Mouse (Mus musculus) testis, adult 10 weeks (tissue): ENCODE results near the gene Ccdc183. TPM values are rescaled to one million over a fixed set of nuclear protein-coding genes. Genes with fewer than 3 reads are reported as not detected.

Source experiments
- polyA plus RNA-seq: library from polyadenylated mRNA; stranded (reverse); fragments of 350-450 nt; fragmentation: Illumina TruSeq; extraction: RNeasy Lipid Tissue Mini Kit (QIAGEN cat#74804); gene quantifications from one replicate; pipeline ENCODE4 v1.2.3, GENCODE M21; 2014; ENCODE audit warnings: low read depth, low replicate concordance

The Ccdc183 gene
- 88.5 TPM for polyA plus RNA-seq

DNA sequence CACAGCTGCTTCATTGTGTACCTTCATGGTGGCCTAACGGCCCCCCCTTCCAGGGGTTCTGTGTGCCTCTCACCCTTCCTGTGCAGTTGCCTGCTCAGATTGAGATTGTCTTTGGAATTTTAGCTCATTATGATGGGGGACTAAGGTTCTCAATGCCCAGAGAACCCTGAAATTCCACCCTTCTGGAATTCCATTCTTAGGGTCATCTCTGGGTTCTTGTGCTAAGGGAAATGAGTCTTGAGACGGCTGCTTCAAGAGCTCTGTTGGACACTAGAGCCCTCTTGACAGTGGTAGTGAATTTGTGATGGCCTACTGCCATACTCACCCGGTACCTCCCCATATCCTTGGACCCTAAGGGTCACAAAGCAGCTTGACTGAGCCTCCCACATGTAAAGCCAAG, at the start of gene Ccdc183:
TSS of gene Ccdc183 (minus strand) at position 101 of the 400 bp plus-strand sequence.

DNA sequence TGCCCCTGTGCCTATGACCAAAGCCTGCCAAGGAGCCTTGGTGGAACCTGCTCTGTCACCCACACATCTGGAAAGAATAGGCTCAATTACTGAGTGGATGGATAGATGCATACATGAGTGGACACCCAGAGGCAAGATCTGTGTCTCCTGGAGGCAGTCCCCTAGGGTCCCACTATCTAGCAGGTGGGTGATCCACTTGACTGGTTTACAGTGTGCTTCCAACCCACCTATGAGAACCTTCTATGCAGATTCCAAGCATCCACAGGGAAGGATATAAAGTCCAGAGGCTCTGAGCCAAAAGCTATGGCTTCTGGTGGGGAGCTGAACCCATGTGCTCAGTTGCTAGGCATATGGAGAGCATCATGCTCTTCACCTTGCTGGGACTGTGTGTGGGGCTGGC, 40.2 kb upstream of the Ccdc183 start, which contains the start of gene Lcn5:
TSS of gene Lcn5 (plus strand) at position 301 of the 400 bp plus-strand sequence.

DNA sequence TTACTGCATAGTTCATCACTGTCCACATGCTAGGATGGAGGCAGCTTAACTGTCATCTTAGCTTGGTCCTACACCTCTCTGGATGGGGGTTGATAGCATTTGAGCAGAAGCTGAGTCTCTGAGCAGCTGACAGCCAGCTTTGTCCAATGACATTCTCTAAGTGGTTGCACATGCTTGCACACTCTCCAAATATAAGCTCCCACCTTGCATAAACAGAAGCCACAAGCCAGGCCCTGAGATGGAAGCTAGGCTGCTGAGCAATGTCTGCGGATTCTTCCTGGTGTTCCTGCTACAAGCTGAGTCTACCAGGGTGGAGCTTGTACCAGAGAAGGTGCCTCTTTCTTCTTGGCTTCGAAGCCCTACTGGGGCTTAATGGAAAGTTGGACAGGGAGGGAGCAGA, 35.4 kb upstream of the Ccdc183 start, which contains the start of gene Lcn8:
TSS of gene Lcn8 (plus strand) at position 219 of the 400 bp plus-strand sequence.

DNA sequence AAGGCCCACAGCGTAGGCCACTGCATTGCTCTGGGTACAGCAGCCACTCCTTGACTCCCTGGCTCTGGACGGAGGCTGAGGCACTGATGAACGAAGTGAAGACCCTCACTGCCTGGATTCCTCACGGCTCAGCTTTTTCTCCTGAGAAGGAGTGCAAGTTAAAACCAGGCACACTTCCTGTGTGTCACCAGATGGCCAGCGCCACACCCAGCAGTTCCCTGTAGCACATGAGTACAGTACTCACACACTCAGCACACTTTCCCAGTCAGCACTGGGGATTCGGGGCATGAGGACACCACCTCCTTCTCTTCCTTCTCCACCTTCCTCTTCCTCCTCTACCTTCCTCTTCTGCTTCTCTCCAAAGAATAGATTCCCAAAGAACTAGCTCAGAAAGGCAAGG, 10.3 kb upstream of the Ccdc183 start, which contains the start of gene Fcna:
TSS of gene Fcna (minus strand) at position 220 of the 400 bp plus-strand sequence.

DNA sequence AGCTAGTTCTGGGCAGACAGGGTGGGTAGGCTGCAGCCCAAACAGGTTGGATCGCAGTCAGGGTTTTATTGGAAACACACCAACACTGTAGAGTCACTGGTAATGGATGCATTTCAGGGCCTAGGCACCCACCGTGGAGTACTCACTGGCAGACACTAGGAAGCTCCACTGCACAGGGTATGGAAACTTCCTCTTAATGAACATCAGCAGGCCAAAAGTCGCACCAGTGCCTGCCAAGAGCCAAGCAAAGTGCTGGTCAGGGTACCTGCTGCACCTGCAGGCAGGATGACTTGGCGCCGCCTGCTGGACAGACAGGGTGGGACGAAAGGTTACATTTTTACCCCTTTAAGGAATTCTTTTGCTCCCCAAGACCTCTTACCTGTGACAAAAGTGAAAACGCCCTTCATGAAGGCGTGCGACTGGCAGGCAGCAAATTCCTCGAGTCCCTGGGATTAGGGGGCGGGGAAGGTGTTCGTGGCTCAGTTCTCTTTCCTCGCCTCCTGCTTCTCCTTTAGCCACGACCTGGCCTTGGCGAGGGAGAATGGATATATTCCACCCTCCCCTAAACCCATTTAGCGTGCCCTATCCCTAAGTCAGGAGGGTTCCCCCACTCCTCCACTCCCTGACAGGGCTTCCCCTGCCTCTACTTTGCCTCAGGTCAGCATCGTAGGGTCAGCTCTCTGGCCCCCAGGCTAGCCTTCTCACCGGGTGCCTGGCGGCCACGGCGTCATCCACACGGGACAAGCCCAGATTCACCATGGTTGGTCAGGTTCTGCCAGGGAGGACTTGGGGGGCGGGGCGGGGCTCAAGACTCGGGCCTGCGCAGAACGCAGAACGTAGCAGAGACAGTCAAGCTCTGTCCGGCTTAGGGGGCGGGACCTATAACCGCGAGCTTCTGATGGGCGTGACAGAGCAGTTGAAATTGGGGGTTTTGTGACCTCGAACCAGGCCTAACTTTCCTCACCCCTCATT, 4.0 kb upstream of the Ccdc183 start, which contains the start of gene Tmem141:
TSS of gene Tmem141 (minus strand) at position 777 of the 972 bp plus-strand sequence.

DNA sequence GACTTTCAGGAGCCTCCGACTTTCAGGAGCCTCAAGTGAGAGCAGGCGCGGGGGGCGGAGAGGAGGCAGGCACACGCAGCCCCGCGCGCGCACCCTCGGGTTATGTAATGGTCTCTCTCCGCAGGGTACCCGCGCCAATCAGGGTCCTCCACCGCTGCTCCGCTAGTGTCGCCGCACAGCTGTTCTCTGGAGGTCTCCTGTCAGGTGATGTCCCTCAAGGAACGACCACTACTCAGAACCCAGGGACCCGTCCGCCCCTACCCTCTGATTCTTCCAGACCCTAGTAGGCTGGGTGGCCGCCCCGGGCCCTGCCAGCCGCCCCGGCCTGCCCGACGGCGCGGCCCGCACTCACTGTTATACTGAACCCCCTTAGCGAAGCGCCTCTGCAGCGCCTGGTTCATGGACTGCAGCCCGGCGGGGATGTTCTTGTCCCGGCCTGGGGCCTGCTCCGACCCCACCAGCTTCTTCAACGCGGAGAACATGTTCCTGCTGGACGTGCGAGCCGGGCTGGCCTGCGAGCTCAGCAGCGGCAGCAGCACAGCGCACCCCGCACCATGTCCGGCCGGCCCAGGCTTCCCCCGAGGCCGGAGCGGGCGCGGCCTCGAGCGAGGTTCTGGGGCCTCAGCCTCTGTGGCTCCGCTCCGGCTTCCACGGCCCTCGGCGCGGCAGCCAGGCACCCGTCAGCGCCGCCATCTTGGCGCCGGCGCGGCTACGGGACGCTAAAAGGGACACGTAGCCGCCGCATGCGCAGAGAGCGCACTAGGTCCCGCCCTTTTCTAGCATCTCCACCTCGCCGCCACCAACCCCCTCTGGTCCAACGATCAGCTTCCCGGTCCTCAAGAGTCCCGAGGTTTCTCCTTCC, 9.5 kb downstream of the Ccdc183 start, which contains the start of gene Rabl6:
TSS of gene Rabl6 (minus strand) at position 761 of the 862 bp plus-strand sequence.

DNA sequence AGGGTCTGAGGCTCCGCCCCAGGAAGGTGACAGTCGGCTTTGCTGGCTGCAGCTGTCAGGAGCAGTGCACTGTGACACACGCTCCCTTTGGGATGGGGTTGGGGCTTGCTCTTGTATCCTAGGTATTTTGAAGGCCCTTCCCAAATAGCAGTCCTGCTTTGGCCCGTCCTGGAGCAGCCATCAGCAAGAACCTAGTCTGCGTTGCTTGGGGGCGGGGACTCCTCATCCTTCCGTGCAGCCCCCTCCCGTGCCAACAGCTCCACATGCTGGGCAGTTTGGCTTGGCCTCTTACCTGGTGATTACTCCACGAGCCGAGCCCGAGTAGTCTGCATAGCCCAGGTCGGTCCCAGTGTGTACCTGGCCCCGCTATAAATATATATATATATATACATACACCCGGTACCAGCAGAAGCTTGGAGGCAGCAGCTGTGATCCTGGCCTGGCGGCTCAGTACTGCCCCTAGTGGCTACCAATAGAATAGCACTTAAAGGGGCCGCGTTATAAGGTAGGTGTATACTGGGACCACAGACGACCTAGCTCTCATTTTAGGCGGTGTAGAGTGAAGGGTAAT, 36.1 kb downstream of the Ccdc183 start, which contains the start of gene Ajm1:
TSS of gene Ajm1 (minus strand) at position 464 of the 571 bp plus-strand sequence.

DNA sequence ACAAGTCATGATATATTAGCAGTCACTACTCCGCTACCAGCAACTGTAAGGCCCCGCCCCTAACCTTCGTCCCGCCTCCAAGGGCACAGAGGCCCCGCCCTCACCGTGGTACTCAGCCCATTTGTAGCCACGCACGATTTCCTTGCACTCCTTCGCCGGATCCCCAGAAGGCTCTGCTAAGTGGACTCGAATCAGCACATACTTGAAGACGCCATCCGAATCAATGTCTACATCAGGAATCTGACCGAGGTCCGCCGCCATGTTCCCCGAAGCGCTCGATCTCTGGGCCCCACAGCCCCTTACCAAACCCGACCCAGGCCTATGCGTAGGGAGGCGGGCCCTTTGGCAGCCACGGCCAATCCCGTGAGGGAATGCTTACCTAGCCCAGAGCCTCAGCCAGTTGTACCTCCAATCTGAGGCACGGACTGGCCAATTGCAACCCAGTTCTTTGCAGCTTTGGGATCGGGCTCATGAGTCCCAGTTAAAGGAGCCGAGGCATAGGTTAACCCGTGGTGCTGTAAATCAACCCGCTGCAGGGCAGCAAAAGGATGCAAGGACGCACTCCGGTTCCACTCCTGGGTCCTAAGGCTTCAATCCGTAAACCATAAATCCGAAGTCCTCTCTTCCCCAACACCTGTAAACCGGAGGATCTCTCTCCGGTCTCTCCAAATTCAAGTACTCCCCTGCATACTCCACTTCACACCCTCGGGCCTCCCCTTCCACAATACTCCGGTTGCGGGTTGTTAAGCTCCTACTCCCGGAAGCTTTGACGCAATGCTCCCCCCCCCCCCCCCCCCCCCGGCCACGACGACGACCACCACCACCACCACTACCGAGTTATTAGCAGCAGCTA, 42.7 kb downstream of the Ccdc183 start, which contains the start of the genes Mamdc4 and Phpt1:
TSS of gene Mamdc4 (minus strand) at position 267 of the 853 bp plus-strand sequence.
TSS of gene Phpt1 (minus strand) at position 646 of the 853 bp plus-strand sequence.

Other genes with a start within 250 kb of the Ccdc183 start
- 0.06 TPM for gene Sapcd2, start 245.4 kb downstream of the Ccdc183 start, polyA plus RNA-seq
- gene Entpd2, start 221.8 kb downstream of the Ccdc183 start, polyA plus RNA-seq, result 0.10 TPM
- 0.70 TPM for gene Npdc1, start 218.3 kb downstream of the Ccdc183 start, polyA plus RNA-seq
- not detected for gene Fut7, start 194.4 kb downstream of the Ccdc183 start, polyA plus RNA-seq
- gene Abca2, start 189.0 kb downstream of the Ccdc183 start, polyA plus RNA-seq, result 0.34 TPM
- gene Clic3, start 160.8 kb downstream of the Ccdc183 start, polyA plus RNA-seq, result not detected
- gene Paxx, start 156.6 kb downstream of the Ccdc183 start, polyA plus RNA-seq, result 2.9 TPM
- 27.8 TPM for gene Ptgds, start 147.6 kb downstream of the Ccdc183 start, polyA plus RNA-seq
- not detected for gene Lcn12, start 123.8 kb downstream of the Ccdc183 start, polyA plus RNA-seq
- gene Fbxw5, start 116.9 kb downstream of the Ccdc183 start, polyA plus RNA-seq, result 6.6 TPM
- gene C8g, start 116.0 kb downstream of the Ccdc183 start, polyA plus RNA-seq, result 7.9 TPM
- 1.1 TPM for gene Traf2, start 70.7 kb downstream of the Ccdc183 start, polyA plus RNA-seq
- 3.7 TPM for gene Edf1, start 59.8 kb downstream of the Ccdc183 start, polyA plus RNA-seq
- 1.2 TPM for gene Mamdc4, start 42.8 kb downstream of the Ccdc183 start, polyA plus RNA-seq
- gene Phpt1, start 42.5 kb downstream of the Ccdc183 start, polyA plus RNA-seq, result 3.4 TPM
- not detected for gene Ajm1, start 35.9 kb downstream of the Ccdc183 start, polyA plus RNA-seq
- gene Rabl6, start 9.2 kb downstream of the Ccdc183 start, polyA plus RNA-seq, result 25.0 TPM
- 2.3 TPM for gene Tmem141, start 4.3 kb upstream of the Ccdc183 start, polyA plus RNA-seq
- gene Fcna, start 10.4 kb upstream of the Ccdc183 start, polyA plus RNA-seq, result not detected
- gene Lcn8, start 35.4 kb upstream of the Ccdc183 start, polyA plus RNA-seq, result not detected
- gene Lcn5, start 40.3 kb upstream of the Ccdc183 start, polyA plus RNA-seq, result not detected
- gene Lcn6, start 59.1 kb upstream of the Ccdc183 start, polyA plus RNA-seq, result not detected
- gene Lcn10, start 65.0 kb upstream of the Ccdc183 start, polyA plus RNA-seq, result not detected
- gene Obp2a, start 82.4 kb upstream of the Ccdc183 start, polyA plus RNA-seq, result not detected
- gene Bmyc, start 89.1 kb upstream of the Ccdc183 start, polyA plus RNA-seq, result 1.2 TPM
- gene Obp2b, start 119.3 kb upstream of the Ccdc183 start, polyA plus RNA-seq, result not detected
- not detected for gene Lcn3, start 147.9 kb upstream of the Ccdc183 start, polyA plus RNA-seq
- gene Lcn11, start 159.3 kb upstream of the Ccdc183 start, polyA plus RNA-seq, result not detected
- 3.1 TPM for gene Gm13539, start 164.6 kb upstream of the Ccdc183 start, polyA plus RNA-seq
- 58.7 TPM for gene Glt6d1, start 198.2 kb upstream of the Ccdc183 start, polyA plus RNA-seq
- not detected for gene Lcn9, start 205.5 kb upstream of the Ccdc183 start, polyA plus RNA-seq
- gene Sohlh1, start 229.6 kb upstream of the Ccdc183 start, polyA plus RNA-seq, result not detected
- 0.46 TPM for gene Kcnt1, start 246.1 kb upstream of the Ccdc183 start, polyA plus RNA-seq